Mouse (Mus musculus): Measurements from ENCODE around the gene Rbmxl1. TPM values are rescaled to one million over a fixed set of nuclear protein-coding genes. Genes with fewer than 3 reads are reported as not detected.

Gene Rbmxl1
- total and polyA plus RNA-seq, 2 experiments from 2014 or later, result 71.3 to 139 TPM

GRCm38 (mm10) chr8:78456441-78456840, 52.3 kb downstream of the Rbmxl1 start:
- H3K4me2 ChIP-seq (ENCODE audit: low read depth, low read length), result no peak overlapping the region
- no peak for ATAC-seq
- H3K9ac ChIP-seq (replicated peaks; ENCODE audit: low read length), result no peak overlapping the region
- no peaks in the 10 kb centered on the region for H3K9me3 ChIP-seq (ENCODE audit: low read length)
- H3K4me1 ChIP-seq (ENCODE audit: insufficient read depth, low read length), result no peaks in the 10 kb centered on the region
- DNase-seq (ENCODE audit: low spot score), result no peak
- no peak for TF ChIP-seq CTCF (IDR thresholded peaks at IDR 0.05; ENCODE audit: low read depth)
- 75% methylated on average over 3 of the region's 3 CpGs for WGBS
- H3K4me3 ChIP-seq (ENCODE audit: low read length), result no peak overlapping the region
- no peaks in the 10 kb centered on the region for H3K36me3 ChIP-seq (ENCODE audit: insufficient read depth, low read length)
- no peaks in the 10 kb centered on the region for H3K27me3 ChIP-seq (ENCODE audit: insufficient read depth, low read length)
- no peak overlapping the region for H3K27ac ChIP-seq

Other genes with a start within 250 kb of the Rbmxl1 start
- 3.9 and 7.8 TPM in 2 replicates for gene Pou4f2, start 72.3 kb downstream of the Rbmxl1 start, total RNA-seq (2014; rRNA removed)
- gene Pou4f2, start 72.3 kb downstream of the Rbmxl1 start, polyA plus RNA-seq (2015; fragmentation: Nextera tagmentation; extraction: Ambion mirVana), result 2.7 and 3.3 TPM in 2 replicates
- gene Slc10a7, start 448 bp upstream of the Rbmxl1 start, total RNA-seq (2014; rRNA removed), result 6.9 and 10.5 TPM in 2 replicates
- gene Slc10a7, start 448 bp upstream of the Rbmxl1 start, polyA plus RNA-seq (2015; fragmentation: Nextera tagmentation; extraction: Ambion mirVana), result 6.9 and 7.3 TPM in 2 replicates